Mouse (Mus musculus) ovary, adult 18-20 months (tissue): ENCODE data around the gene Tcte2.
"Not testable (repeated sequence)": the region's sequence is repeated elsewhere in the genome, so short reads cannot be mapped to it uniquely, and the experiment has no call there.

Source experiments
- DNase-seq: peaks from one replicate; pipeline ENCODE4 v3.0.0; 2022; ENCODE audit warnings: low spot score, mixed read lengths

The Tcte2 gene

GRCm38 (mm10) chr17:13761179-13761913, at the start of gene Tcte2:
TSS of gene Tcte2 (minus strand) at chr17:13761825.
- peak; percentile 10 for DNase-seq

DNA sequence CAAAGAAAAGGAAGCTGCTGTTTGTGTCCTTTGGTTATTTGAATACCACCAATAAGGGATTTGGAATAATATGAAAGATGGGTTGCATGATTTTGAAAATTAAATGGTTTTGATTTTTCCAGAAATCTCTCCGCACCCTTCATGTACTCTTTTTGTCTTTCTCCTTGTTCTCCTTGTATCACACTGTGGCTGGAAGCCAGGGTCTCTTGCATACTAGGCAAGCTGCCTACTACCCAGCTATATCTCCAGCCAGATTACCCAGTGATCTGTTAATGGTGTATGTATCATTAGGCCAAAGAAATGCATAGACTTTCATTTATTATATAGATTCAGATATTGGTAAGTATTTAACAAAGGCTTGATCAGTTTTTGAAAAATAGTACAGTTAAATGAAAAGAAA, 44.4 kb upstream of the Tcte2 start:
- no peak for DNase-seq

GRCm38 (mm10) chr17:13802836-13803408, 41.3 kb upstream of the Tcte2 start:
- no peak for DNase-seq

- no peak for DNase-seq
Measured at GRCm38 (mm10) chr17:13797691-13798090, 36.1 kb upstream of the Tcte2 start.

DNA sequence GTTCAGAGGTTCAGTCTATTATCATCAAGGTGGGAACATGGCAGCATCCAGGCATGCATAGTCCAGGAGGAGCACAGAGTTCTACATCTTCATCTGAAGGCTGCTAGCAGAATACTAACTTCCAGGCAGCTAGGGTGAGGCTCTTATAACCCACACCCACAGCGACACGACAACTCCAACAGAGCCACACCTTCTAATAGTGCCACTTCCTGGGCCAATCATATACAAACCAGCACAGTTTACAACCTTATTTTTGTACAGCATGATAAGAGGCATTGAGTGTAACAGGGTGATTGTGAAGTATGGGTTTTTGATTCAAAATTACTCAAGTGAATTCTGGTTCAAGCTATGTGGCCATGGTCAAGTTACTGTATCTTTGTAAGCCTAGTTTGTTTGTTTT, 28.4 kb upstream of the Tcte2 start:
- not testable (repeated sequence) for DNase-seq

- no peak for DNase-seq
Measured at GRCm38 (mm10) chr17:13783469-13783868, 21.8 kb upstream of the Tcte2 start.

DNA sequence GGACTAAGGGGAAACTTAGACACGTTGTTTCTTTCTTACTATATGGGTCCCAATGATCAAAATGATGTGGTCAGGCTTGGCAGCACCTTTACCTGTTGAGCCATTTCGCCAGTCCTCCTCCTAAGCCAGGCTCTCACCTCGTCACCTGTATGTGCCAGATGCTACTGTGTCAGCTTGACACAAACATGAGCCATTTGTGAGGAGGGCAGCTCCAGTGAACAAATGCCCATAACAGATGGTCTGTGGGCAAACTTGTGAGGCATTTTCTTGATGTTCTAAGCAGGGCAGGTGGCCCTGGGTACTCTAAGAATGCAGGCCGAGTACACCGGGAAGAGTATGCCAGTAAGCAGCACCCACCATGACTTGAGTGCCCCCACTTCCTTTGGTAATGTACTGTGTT, 20.3 kb upstream of the Tcte2 start:
- no peak for DNase-seq

GRCm38 (mm10) chr17:13778865-13779264, 17.2 kb upstream of the Tcte2 start:
- no peak for DNase-seq

- DNase-seq = peak; percentile 46
Measured at GRCm38 (mm10) chr17:13777676-13778075, 16.1 kb upstream of the Tcte2 start.

DNA sequence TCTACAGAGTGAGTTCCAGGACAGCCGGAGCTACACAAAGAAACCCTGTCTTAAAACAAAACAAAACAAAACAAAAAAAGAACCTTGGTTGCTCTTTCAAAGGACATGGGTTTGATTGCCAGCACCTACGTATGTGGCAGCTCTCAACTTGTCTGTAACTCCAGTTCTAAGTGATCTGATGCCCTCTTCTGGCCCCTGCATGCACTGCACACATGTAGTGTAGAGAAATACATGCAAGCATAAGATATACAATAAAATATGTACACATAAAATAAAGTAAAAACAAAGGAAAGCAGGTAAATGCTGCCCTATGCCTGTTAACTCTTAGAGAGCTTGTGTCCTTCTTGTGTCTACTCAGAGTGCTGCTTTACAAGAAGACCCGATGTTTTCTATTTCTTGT, 7.6 kb upstream of the Tcte2 start:
- no peak for DNase-seq

GRCm38 (mm10) chr17:13768531-13768930, 6.9 kb upstream of the Tcte2 start:
- no peak for DNase-seq

DNA sequence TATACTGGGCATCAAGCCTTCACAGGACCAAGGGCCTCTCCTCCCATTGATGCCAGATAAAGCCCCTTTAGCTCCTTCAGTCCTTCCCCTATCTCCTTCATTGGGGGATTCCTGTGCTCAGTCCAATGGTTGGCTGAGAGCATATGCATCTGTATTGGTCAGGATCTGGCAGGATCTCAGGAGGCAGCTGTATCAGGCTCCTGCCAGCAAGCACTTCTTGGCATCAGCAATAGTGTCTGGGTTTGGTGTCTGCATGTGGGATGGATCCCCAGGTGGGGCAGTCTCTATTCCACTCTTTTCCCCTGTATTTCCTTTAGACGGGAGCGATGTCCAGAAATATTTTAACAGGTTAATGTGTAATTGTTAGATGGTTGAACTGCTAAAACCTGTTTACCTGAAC, 3.3 kb upstream of the Tcte2 start:
- not testable (repeated sequence) for DNase-seq

DNA sequence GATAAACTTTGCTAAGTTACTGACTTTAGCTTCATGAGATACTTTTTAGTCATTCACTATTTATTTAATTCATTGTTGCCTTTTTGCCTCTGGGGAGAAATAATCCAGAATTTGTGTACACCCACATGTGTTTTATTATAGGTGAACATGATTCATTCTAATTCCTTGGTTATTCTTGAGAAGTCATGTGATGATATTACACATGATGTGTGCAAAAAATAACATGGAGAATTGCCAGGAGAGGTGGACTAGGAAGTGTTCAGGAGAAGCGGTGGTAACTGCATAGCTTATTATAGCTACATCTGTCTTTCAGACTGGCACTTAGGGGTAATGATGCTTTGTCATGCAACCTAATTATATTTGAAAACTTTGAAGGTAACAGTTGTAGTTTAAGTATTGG, 2.2 kb upstream of the Tcte2 start:
- no peak for DNase-seq

DNA sequence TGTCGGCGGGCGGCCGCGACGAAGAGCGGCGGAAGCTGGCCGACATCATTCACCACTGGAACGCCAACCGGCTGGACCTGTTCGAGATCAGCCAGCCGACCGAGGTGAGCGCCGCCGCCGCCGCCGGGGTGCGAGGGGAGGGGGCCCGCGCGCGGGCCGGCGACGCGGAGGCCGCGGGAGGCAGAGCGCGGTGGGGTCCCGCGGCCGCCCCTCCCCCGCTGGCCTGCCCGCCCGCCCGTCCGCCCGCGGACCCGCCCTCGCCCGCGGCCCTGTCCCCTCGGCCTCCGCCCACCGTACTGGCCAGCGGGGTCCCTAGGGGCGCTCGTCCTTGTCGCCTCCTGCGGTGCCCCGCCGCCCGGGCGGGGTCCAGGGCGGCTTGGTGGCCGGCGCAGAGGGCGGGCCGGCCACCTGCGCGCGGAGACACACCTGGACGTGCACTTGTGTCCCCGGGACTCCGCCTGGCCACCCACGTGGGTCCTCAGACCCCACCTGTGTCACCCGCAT, 898 bp downstream of the Tcte2 start:
- DNase-seq = no peak

DNA sequence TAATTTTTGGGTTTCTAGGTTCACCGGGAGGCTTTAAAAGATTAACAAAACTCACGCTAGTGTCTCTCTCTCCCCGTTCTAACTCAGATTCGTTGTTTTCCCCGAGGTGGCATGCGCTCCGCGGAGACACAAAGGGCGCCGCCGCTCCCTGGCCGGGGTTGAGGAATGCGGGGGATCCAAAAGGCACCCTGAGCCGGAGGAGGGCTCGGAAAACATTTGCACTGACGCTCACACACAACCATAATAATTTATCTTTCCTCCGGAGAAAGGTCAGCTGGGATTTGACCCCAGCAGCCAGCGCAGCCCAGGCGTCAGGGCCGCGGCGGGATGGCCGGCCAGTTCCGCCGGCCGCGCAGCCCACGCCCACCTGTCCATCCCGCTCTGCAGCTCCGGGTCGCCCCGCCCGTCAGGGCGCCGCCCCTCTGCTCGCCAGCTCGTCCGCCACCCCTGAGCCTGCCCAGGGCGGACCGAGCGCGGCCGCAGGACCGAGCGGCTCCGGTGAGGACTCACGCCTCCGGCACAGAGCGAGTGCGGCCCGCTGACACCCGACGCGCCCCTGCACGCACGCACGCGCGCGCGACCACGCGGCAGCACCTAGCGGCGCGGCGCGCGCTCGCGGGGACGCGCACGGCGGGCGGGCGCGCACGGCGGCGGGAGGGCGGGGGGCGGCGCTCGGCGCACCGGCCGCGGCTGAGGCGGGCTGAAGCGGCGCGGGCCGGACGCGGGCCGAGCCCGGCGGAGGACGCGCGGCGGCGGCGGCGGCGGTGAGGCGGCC, 1.6 kb downstream of the Tcte2 start, which contains the start of gene Afdn:
Afdn (plus strand) TSS at position 687 of the 775 bp plus-strand sequence.
- DNase-seq = peak; percentile 82

DNA sequence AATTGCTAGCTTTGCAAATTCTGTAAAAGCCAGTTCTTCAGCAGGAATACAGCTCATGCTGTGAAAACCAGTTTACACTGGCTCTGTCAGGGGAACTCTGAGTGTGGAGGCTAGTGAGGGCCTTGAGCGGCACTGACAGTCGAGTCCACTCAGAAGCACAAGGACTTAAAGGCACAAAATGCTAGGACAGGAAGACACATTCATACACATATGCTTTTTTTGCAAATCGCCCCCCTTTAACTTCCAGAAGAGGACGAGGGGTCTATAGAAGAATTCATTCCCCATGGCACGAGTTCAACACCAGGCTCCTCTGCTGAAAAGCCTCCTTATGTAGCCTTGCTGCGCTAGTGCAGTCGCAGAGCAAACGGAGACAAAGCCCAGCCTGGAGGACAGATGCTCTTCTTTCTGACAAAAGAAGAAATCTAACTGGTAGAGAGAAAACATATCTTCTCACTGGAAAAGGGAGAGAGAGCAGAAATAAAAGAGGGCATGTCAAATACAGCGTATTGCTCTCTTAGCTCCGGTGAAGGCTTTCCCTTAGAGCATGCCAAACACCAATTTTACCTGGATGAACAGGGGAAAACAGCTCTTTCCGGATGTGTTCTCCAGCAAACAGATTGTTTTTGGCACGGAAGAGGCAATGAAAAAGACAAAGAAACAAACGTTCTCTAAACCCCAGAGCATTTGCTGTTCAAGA, 2.3 kb downstream of the Tcte2 start:
- no peak for DNase-seq

DNA sequence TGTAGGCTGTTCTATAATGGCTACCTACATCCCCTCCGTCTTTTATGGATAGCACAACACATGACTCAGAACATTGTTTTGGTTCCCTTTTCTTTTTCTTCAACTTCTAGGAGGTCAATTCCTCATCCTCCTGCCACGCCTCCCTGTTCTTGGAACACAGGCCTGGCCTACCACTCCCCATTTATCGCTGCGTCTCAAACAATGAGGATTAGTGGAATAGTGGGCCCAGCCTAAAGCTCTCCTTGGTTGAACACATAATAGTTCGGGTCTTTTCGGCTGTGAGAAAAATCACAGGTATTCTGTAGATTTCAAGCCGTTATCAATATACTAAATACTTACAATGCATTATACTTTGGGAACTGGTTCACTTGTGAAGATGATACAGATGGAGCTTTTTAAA, 3.0 kb downstream of the Tcte2 start:
- DNase-seq = no peak

DNA sequence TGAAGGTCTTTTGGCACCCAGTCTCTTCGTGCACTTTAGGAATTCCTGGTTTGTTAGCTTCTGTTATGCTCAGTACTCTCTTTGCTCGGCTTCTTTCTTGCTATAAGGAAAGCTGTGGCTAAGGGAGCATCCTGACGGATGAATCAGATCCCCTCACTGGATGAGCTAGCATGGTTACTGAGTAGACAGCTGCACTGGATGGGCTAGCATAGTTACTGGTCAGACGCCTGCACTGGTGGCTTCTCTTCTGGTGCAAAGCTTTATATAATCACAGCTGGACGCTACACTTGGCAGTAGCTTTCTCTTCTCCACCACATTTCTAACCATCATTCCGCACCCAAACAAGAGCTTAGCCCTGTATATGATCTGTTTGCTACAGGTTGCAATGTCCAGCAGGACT, 6.7 kb downstream of the Tcte2 start:
- DNase-seq = no peak

DNA sequence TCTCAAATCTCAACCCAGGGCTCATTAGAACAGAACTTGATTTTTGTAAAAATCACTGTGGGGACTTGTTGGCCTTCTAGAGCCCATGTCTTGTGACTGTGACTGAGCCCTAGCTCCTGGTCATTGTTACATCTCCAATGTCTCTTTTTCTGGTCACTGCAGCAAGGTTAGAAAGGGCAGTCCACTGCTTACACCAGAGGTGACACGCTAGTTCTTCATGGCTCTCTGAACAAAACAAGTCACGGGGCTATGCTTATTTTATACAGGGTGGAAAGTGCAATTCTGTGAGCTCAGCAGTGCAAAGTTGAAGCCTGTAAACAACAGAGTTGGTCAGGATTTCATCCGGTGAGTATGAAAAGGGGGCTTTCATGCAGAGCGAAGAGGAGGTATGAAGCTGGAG, 7.7 kb downstream of the Tcte2 start:
- no peak for DNase-seq

- no peak for DNase-seq
Measured at GRCm38 (mm10) chr17:13749027-13749426, 12.6 kb downstream of the Tcte2 start.

DNA sequence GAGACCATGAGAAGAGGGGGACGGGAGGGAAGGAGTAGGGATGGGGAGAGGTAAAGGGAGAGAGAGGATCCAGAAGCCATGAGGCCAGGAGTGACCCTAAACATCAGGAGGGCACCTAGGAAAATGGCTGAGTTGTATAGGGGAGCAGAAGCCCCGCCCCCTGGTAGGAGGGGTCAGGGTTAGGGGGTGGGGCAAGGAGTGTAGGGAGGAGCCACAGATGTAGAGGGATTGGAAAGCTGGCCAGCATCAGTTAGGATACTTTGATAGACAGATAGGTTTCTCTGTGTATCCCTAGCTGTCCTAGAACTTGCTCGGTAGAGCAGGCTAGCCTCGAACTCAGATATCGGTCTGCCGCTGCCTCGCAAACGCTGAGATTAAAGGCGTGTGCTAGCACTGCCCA, 13.9 kb downstream of the Tcte2 start:
- DNase-seq = no peak

DNA sequence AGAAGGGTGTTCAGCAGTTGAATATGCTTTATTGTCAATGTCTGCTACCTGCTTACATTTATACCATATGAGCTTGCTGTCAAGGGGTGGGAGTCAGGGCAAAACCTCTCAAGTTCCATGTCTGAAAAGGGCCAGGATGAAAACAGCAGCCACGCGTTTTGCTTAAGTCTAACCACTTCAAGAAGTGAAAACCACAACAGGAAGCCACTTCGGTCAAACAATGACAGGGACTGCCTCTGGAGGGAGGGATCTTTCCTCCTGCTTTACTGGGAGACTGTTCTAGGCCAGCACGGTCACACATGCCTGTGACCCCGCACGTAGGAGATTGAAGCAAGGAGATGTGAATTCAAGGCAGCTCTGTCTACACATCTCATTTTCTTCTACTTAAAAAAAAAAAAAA, 15.3 kb downstream of the Tcte2 start:
- no peak for DNase-seq
